Mouse (Mus musculus) neural tube, embryonic 14.5 days (tissue): ENCODE measurements around the gene Exd1. TPM values are rescaled to one million over a fixed set of nuclear protein-coding genes. Genes with fewer than 3 reads are reported as not detected.

Source experiments
- ATAC-seq: fragments of 200-750 bp; cut with Nextera tagmentation; 2 replicates; pipeline ENCODE4 v1.8.0; 2017; ENCODE audit warnings: low read depth, mild to moderate bottlenecking, moderate TSS enrichment, moderate library complexity
- H3K27ac ChIP-seq: fragments of 300-500 bp; sonication (generic); 2 replicates; pipeline ENCODE4 v1.5.1; 2014; ENCODE audit warnings: low read depth, mild to moderate bottlenecking, control low read depth, low read length, moderate library complexity, mixed read lengths
- H3K27me3 ChIP-seq: fragments of 300-500 bp; sonication (generic); 2 replicates; pipeline ENCODE4 v1.6.1; 2014; ENCODE audit warnings: low read length; ENCODE audit not compliant: control insufficient read depth, insufficient read depth
- H3K36me3 ChIP-seq: fragments of 300-500 bp; sonication (generic); 2 replicates; pipeline ENCODE4 v1.6.1; 2014; ENCODE audit warnings: low read length, mixed read lengths; ENCODE audit not compliant: control insufficient read depth, insufficient read depth
- H3K4me1 ChIP-seq: fragments of 300-500 bp; sonication (generic); 2 replicates; pipeline ENCODE4 v1.6.1; 2014; ENCODE audit warnings: low read length; ENCODE audit not compliant: control insufficient read depth, insufficient read depth
- H3K4me2 ChIP-seq: fragments of 300-500 bp; sonication (generic); 2 replicates; pipeline ENCODE4 v1.6.1; 2014; ENCODE audit warnings: mild to moderate bottlenecking, low read depth, low read length, control low read depth
- H3K4me3 ChIP-seq: fragments of 300-500 bp; sonication (generic); 2 replicates; pipeline ENCODE4 v1.5.1; 2014; ENCODE audit warnings: low read depth, low read length, control low read depth, mixed read lengths
- H3K9ac ChIP-seq: fragments of 300-500 bp; sonication (generic); replicated peaks from 2 replicates; pipeline ENCODE4 v1.6.1; 2014; ENCODE audit warnings: low read depth, mild to moderate bottlenecking, control low read depth, low read length, mixed read lengths
- H3K9me3 ChIP-seq: fragments of 300-500 bp; sonication (generic); 2 replicates; pipeline ENCODE4 v1.6.1; 2016; ENCODE audit warnings: low read length; ENCODE audit not compliant: control insufficient read depth
- WGBS: fragments of 180-500 bp; shearing (Covaris S2); extraction: QIAGEN DNeasy Blood & Tissue Kit; methylation state at CpG from one replicate; pipeline ENCODE4 v1.1.7; 2014; 5-methylcytosine and 5-hydroxymethylcytosine counted together
- polyA plus RNA-seq: library from polyadenylated mRNA; unstranded; fragments of >200 nt; fragmentation: Nextera tagmentation; extraction: Ambion mirVana; gene quantifications from 2 replicates; pipeline ENCODE4 v1.2.1, GENCODE M21; 2014

Exd1 gene
- polyA plus RNA-seq, 1 experiment from 2014 or later, result 0.62 TPM

- H3K4me2 ChIP-seq, result no peak overlapping the region
- no peak for ATAC-seq
- no peaks in the 10 kb centered on the region for H3K4me1 ChIP-seq
- 82% methylated on average over 2 of the region's 2 CpGs for WGBS
- H3K4me3 ChIP-seq, result no peak overlapping the region
- no peak overlapping the region for H3K27ac ChIP-seq
- H3K9me3 ChIP-seq, result no peaks in the 10 kb centered on the region
- H3K36me3 ChIP-seq, result no peaks in the 10 kb centered on the region
- H3K27me3 ChIP-seq, result no peaks in the 10 kb centered on the region
- H3K9ac ChIP-seq, result no peak overlapping the region
Measured at GRCm38 (mm10) chr2:119583439-119583838, 36.0 kb upstream of the Exd1 start.

GRCm38 (mm10) chr2:119581571-119581970, 34.1 kb upstream of the Exd1 start:
- Histone ChIP-seq H3K36me3 (no peaks in the 10 kb centered on the region), H3K9ac (no peak overlapping the region), H3K4me3 (no peak overlapping the region), H3K27ac (no peak overlapping the region), H3K4me2 (no peak overlapping the region), H3K4me1 (no peaks in the 10 kb centered on the region), H3K9me3 (no peaks in the 10 kb centered on the region), H3K27me3 (no peaks in the 10 kb centered on the region)
- no peak for ATAC-seq
- 98% methylated on average over 3 of the region's 3 CpGs for WGBS

GRCm38 (mm10) chr2:119572471-119572870, 25.0 kb upstream of the Exd1 start:
- Histone ChIP-seq H3K27me3 (no peaks in the 10 kb centered on the region), H3K9me3 (no peaks in the 10 kb centered on the region), H3K9ac (no peak overlapping the region), H3K36me3 (peaks cover 7% of the 10 kb centered on the region), H3K4me1 (no peaks in the 10 kb centered on the region), H3K4me2 (no peak overlapping the region), H3K4me3 (no peak overlapping the region), H3K27ac (no peak overlapping the region)
- 96% methylated on average over 1 of the region's 1 CpGs for whole genome bisulfite sequencing
- no peak for ATAC-seq

GRCm38 (mm10) chr2:119566182-119566855, 18.9 kb upstream of the Exd1 start:
- H3K36me3 ChIP-seq, result peaks cover 7% of the 10 kb centered on the region; the same call in 1 of the 2 replicates
- H3K9me3 ChIP-seq, result no peaks in the 10 kb centered on the region
- H3K9ac ChIP-seq, result no peak overlapping the region
- no peak for ATAC-seq
- no peak overlapping the region for H3K4me2 ChIP-seq
- no peaks in the 10 kb centered on the region for H3K27me3 ChIP-seq
- H3K4me3 ChIP-seq, result no peak overlapping the region
- H3K4me1 ChIP-seq, result no peaks in the 10 kb centered on the region
- 95% methylated on average over 7 of the region's 7 CpGs for WGBS
- no peak overlapping the region for H3K27ac ChIP-seq

GRCm38 (mm10) chr2:119565284-119565683, 17.9 kb upstream of the Exd1 start:
- WGBS, result 89% methylated on average over 4 of the region's 4 CpGs
- Histone ChIP-seq H3K4me1 (no peaks in the 10 kb centered on the region), H3K9me3 (no peaks in the 10 kb centered on the region), H3K4me3 (no peak overlapping the region), H3K4me2 (no peak overlapping the region), H3K27me3 (no peaks in the 10 kb centered on the region), H3K9ac (no peak overlapping the region), H3K36me3 (peaks cover 7% of the 10 kb centered on the region; the same call in 1 of the 2 replicates), H3K27ac (no peak overlapping the region)
- ATAC-seq, result no peak

GRCm38 (mm10) chr2:119561794-119562193, 14.4 kb upstream of the Exd1 start:
- Histone ChIP-seq H3K4me3 (no peak overlapping the region), H3K4me1 (no peaks in the 10 kb centered on the region), H3K9ac (no peak overlapping the region), H3K36me3 (peaks cover 7% of the 10 kb centered on the region; the same call in 1 of the 2 replicates), H3K9me3 (no peaks in the 10 kb centered on the region), H3K4me2 (no peak overlapping the region), H3K27me3 (no peaks in the 10 kb centered on the region), H3K27ac (no peak overlapping the region)
- no peak for ATAC-seq
- 93% methylated on average over 3 of the region's 3 CpGs for WGBS

GRCm38 (mm10) chr2:119558737-119559340, 11.4 kb upstream of the Exd1 start:
- Histone ChIP-seq H3K9me3 (no peaks in the 10 kb centered on the region), H3K9ac (no peak overlapping the region), H3K36me3 (peaks cover 7% of the 10 kb centered on the region; the same call in 1 of the 2 replicates), H3K4me3 (no peak overlapping the region), H3K27ac (no peak overlapping the region), H3K4me1 (no peaks in the 10 kb centered on the region), H3K4me2 (no peak overlapping the region), H3K27me3 (no peaks in the 10 kb centered on the region)
- ATAC-seq, result no peak
- WGBS, result 87% methylated on average over 7 of the region's 7 CpGs

GRCm38 (mm10) chr2:119558039-119558438, 10.6 kb upstream of the Exd1 start:
- 89% methylated on average over 3 of the region's 3 CpGs for WGBS
- ATAC-seq, result no peak
- H3K4me1 ChIP-seq, result no peaks in the 10 kb centered on the region

GRCm38 (mm10) chr2:119549678-119550077, 2.3 kb upstream of the Exd1 start:
- Histone ChIP-seq H3K9me3 (no peaks in the 10 kb centered on the region), H3K27me3 (no peaks in the 10 kb centered on the region), H3K4me3 (no peak overlapping the region), H3K4me2 (no peak overlapping the region), H3K9ac (no peak overlapping the region), H3K36me3 (no peaks in the 10 kb centered on the region), H3K4me1 (peaks cover 12% of the 10 kb centered on the region), H3K27ac (no peak overlapping the region)
- no peak for ATAC-seq
- WGBS, result 89% methylated on average over 2 of the region's 2 CpGs

More at GRCm38 (mm10) chr2:119558039-119558438, 10.6 kb upstream of the Exd1 start:
- Histone ChIP-seq H3K9me3 (no peaks in the 10 kb centered on the region), H3K4me2 (no peak overlapping the region), H3K4me3 (no peak overlapping the region), H3K27me3 (no peaks in the 10 kb centered on the region), H3K27ac (no peak overlapping the region), H3K9ac (no peak overlapping the region), H3K36me3 (peaks cover 7% of the 10 kb centered on the region; the same call in 1 of the 2 replicates)
